Mouse (Mus musculus): ENCODE results near the gene Suco. TPM values are rescaled to one million over a fixed set of nuclear protein-coding genes. Genes with fewer than 3 reads are reported as not detected.

Suco gene
- polyA plus RNA-seq, 1 experiment, result 6.0 TPM

DNA sequence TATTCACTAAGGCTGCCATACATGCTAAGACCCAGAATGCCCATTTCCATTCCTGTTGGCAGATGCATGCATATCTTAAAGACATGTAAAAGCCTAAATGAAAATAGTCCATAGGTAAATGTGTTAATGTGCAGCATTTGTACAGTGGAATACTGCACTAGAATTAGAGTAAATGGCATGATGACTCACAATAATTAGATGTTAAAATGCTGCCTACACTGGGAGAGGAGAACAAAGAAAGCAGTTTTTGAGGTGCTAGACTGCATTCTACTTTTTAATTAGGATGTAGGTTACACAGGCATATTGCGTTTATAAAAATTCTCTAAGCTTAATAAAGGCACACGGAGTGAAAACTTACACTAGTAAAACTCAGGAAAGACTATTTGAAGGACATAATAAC is 49.8 kb downstream of the Suco start:
- TF ChIP-seq CTCF (IDR thresholded peaks at IDR 0.05; ENCODE audit: borderline replicate concordance, control insufficient read depth, extremely low read depth, insufficient read depth, low read length, poor library complexity) (no peak), POLR2A (IDR thresholded peaks at IDR 0.05; ENCODE audit: control insufficient read depth, extremely low read depth, insufficient read depth, low read length, poor library complexity) (no peak)
- Histone ChIP-seq H3K27ac (ENCODE audit: control insufficient read depth, insufficient read depth, low read length) (no peak overlapping the region), H3K36me3 (ENCODE audit: control insufficient read depth, insufficient read depth, low read length) (peaks cover 28% of the 10 kb centered on the region), H3K27me3 (ENCODE audit: control insufficient read depth, insufficient read depth, low read length) (no peaks in the 10 kb centered on the region), H3K4me3 (ENCODE audit: control insufficient read depth, insufficient read depth, low read length) (no peak overlapping the region), H3K4me1 (replicated peaks; ENCODE audit: control insufficient read depth, insufficient read depth, low read length) (no peaks in the 10 kb centered on the region)
- no peak for DNase-seq
- WGBS, result 98% methylated on average over 2 of the region's 2 CpGs

DNA sequence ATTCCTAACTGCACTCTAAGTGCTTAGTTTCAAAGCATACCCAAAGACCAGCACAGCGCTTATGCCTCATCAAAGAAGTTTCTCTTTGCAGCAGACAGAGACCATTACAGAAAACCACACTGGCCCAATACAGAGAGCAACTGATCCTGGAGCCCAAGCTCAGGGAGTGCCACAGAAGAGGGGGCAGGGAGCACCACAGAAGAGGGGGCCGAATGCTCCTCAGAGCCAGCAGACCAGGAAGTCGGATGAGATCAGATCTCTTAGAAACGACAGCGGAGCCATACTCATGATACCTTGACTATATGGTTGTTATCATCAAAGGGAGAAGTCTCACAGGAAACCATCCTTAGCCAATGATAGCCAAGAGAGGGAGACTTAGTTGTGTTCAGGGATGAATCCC is 67.1 kb downstream of the Suco start:
- WGBS, result 14% methylated on average over 5 of the region's 5 CpGs
- peak; percentile 15 for DNase-seq
- H3K27ac ChIP-seq (ENCODE audit: control insufficient read depth, insufficient read depth, low read length), result peak overlapping the region; percentile 80
- TF ChIP-seq CTCF (IDR thresholded peaks at IDR 0.05; ENCODE audit: borderline replicate concordance, control insufficient read depth, extremely low read depth, insufficient read depth, low read length, poor library complexity) (no peak), POLR2A (IDR thresholded peaks at IDR 0.05; ENCODE audit: control insufficient read depth, extremely low read depth, insufficient read depth, low read length, poor library complexity) (no peak)
- peaks cover 8% of the 10 kb centered on the region for H3K4me1 ChIP-seq (replicated peaks; ENCODE audit: control insufficient read depth, insufficient read depth, low read length)
- H3K36me3 ChIP-seq (ENCODE audit: control insufficient read depth, insufficient read depth, low read length), result no peaks in the 10 kb centered on the region
- no peaks in the 10 kb centered on the region for H3K27me3 ChIP-seq (ENCODE audit: control insufficient read depth, insufficient read depth, low read length)
- peak overlapping the region; percentile 39; the same call in 1 of the 2 replicates for H3K4me3 ChIP-seq (ENCODE audit: control insufficient read depth, insufficient read depth, low read length)

DNA sequence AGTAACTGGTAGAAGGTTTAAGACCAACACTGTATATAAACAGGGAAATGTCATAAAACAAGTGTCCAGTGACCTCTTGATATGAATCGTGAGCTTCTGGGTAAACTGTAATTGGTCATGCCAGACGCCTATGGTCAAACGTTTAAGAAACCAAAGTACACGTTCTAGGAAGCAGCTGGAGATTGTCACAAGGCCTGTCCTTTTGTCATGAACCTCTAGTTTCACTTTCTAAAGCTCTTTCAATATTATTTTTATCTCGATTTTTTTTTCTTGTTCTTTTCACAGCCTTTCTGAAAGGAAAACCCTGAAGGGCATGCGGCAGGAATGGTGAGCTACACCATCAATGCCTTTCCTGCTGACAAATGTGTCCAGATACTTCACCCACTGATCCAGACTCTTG is 67.5 kb downstream of the Suco start:
- DNase-seq, result no peak
- no peak overlapping the region for H3K4me3 ChIP-seq (ENCODE audit: control insufficient read depth, insufficient read depth, low read length)
- 10% methylated on average over 6 of the region's 6 CpGs for WGBS
- TF ChIP-seq CTCF (IDR thresholded peaks at IDR 0.05; ENCODE audit: borderline replicate concordance, control insufficient read depth, extremely low read depth, insufficient read depth, low read length, poor library complexity), result no peak
- no peak for TF ChIP-seq POLR2A (IDR thresholded peaks at IDR 0.05; ENCODE audit: control insufficient read depth, extremely low read depth, insufficient read depth, low read length, poor library complexity)
- H3K36me3 ChIP-seq (ENCODE audit: control insufficient read depth, insufficient read depth, low read length), result no peaks in the 10 kb centered on the region
- H3K4me1 ChIP-seq (replicated peaks; ENCODE audit: control insufficient read depth, insufficient read depth, low read length), result peaks cover 12% of the 10 kb centered on the region
- no peak overlapping the region; the same call in 1 of the 2 replicates for H3K27ac ChIP-seq (ENCODE audit: control insufficient read depth, insufficient read depth, low read length)
- H3K27me3 ChIP-seq (ENCODE audit: control insufficient read depth, insufficient read depth, low read length), result no peaks in the 10 kb centered on the region

DNA sequence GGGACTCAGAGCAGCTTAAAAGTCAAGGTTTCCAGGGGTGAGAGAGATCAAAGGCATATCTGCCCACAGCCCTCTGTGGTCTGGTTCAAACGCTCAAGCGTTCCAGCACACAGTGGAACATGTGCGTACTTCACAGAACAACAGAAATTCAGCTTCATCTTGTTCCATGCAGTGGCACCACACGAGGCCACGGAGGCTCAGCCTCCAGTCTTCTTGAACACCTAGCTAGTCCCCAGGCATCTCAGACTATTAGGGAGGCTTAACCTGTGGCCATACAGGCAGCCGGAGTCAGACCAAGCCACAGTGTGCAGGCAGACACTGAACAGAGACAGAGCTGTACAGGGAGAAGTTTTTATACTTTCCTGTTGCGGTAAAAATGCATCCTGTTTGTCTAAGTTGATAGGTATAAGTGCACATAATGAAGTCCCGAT is 71.9 kb downstream of the Suco start:
- 3% methylated on average over 8 of the region's 8 CpGs for whole genome bisulfite sequencing
- H3K27me3 ChIP-seq (ENCODE audit: control insufficient read depth, insufficient read depth, low read length), result no peaks in the 10 kb centered on the region
- peak overlapping the region; percentile 12; the same call in 1 of the 2 replicates for H3K27ac ChIP-seq (ENCODE audit: control insufficient read depth, insufficient read depth, low read length)
- no peaks in the 10 kb centered on the region for H3K36me3 ChIP-seq (ENCODE audit: control insufficient read depth, insufficient read depth, low read length)
- peaks cover 18% of the 10 kb centered on the region for H3K4me1 ChIP-seq (replicated peaks; ENCODE audit: control insufficient read depth, insufficient read depth, low read length)
- DNase-seq, result peak; percentile 32
- TF ChIP-seq POLR2A (IDR thresholded peaks at IDR 0.05; ENCODE audit: control insufficient read depth, extremely low read depth, insufficient read depth, low read length, poor library complexity) (no peak), CTCF (IDR thresholded peaks at IDR 0.05; ENCODE audit: borderline replicate concordance, control insufficient read depth, extremely low read depth, insufficient read depth, low read length, poor library complexity) (no peak)
- no peak overlapping the region for H3K4me3 ChIP-seq (ENCODE audit: control insufficient read depth, insufficient read depth, low read length)

DNA sequence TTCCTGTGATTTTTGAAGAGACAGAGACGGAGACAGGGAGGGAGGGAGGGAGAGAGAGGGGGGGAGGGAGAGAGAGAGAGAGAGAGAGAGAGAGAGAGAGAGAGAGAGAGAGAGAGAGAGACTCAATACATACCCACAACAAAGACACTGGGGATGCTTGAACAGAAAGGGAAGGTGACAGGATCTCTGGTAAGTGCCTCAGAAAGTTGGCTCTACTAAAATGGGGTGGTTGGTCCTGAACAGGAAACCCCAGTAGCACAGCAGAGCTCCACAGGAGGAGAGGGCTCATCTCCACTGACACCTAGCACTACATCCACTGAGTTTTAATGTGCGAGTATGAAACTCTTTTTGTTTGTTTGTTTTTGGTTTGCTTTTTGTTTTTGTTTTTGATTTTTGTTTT is 75.2 kb downstream of the Suco start:
- no peak for DNase-seq
- H3K4me3 ChIP-seq (ENCODE audit: control insufficient read depth, insufficient read depth, low read length), result no peak overlapping the region
- H3K36me3 ChIP-seq (ENCODE audit: control insufficient read depth, insufficient read depth, low read length), result no peaks in the 10 kb centered on the region
- WGBS, result 21% methylated on average over 2 of the region's 2 CpGs
- no peak for TF ChIP-seq POLR2A (IDR thresholded peaks at IDR 0.05; ENCODE audit: control insufficient read depth, extremely low read depth, insufficient read depth, low read length, poor library complexity)
- TF ChIP-seq CTCF (IDR thresholded peaks at IDR 0.05; ENCODE audit: borderline replicate concordance, control insufficient read depth, extremely low read depth, insufficient read depth, low read length, poor library complexity), result no peak
- H3K27me3 ChIP-seq (ENCODE audit: control insufficient read depth, insufficient read depth, low read length), result no peaks in the 10 kb centered on the region
- no peak overlapping the region for H3K27ac ChIP-seq (ENCODE audit: control insufficient read depth, insufficient read depth, low read length)
- H3K4me1 ChIP-seq (replicated peaks; ENCODE audit: control insufficient read depth, insufficient read depth, low read length), result peaks cover 22% of the 10 kb centered on the region

DNA sequence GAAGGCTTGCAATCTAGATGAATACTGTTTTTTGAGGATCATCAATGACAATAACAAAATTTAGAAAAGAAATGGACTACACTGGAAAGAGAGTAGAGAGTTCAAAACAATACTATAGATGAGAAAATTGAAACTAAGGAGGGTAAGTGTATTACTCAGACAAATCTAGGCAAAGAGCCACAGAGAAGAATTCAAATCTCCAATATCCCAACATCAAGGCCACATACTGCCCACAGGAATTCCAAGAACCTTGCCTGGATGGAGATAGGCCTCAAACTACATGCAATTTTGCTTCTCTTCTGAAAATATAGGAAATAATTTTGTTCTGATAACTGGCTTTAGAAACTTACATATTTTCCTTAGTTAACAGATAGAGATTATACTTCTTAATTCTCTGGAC is 76.2 kb downstream of the Suco start:
- H3K4me1 ChIP-seq (replicated peaks; ENCODE audit: control insufficient read depth, insufficient read depth, low read length), result peaks cover 22% of the 10 kb centered on the region
- no peak overlapping the region for H3K27ac ChIP-seq (ENCODE audit: control insufficient read depth, insufficient read depth, low read length)
- no peak for TF ChIP-seq CTCF (IDR thresholded peaks at IDR 0.05; ENCODE audit: borderline replicate concordance, control insufficient read depth, extremely low read depth, insufficient read depth, low read length, poor library complexity)
- TF ChIP-seq POLR2A (IDR thresholded peaks at IDR 0.05; ENCODE audit: control insufficient read depth, extremely low read depth, insufficient read depth, low read length, poor library complexity), result no peak
- DNase-seq, result no peak
- no peaks in the 10 kb centered on the region for H3K36me3 ChIP-seq (ENCODE audit: control insufficient read depth, insufficient read depth, low read length)
- no peak overlapping the region for H3K4me3 ChIP-seq (ENCODE audit: control insufficient read depth, insufficient read depth, low read length)
- H3K27me3 ChIP-seq (ENCODE audit: control insufficient read depth, insufficient read depth, low read length), result no peaks in the 10 kb centered on the region

DNA sequence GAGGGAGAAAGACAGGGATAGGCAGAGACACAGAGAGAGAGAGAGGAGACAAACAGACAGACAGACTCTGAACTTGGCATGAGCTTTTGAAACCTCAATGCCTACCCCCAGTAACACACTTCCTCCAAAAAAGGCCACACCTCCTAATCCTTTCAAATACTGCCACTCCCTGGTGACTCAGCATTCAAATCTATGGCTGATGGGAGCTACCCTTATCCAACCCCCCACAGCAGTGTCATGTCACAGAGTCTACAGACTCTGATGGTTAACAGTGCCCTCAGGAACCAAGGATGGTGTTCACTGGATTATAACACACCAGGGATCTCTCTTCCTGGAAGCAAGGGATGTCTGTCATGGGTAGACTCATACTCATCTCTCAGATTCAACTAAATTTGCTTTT is 76.7 kb downstream of the Suco start:
- no peak for TF ChIP-seq CTCF (IDR thresholded peaks at IDR 0.05; ENCODE audit: borderline replicate concordance, control insufficient read depth, extremely low read depth, insufficient read depth, low read length, poor library complexity)
- no peak for TF ChIP-seq POLR2A (IDR thresholded peaks at IDR 0.05; ENCODE audit: control insufficient read depth, extremely low read depth, insufficient read depth, low read length, poor library complexity)
- no peak for DNase-seq
- H3K27ac ChIP-seq (ENCODE audit: control insufficient read depth, insufficient read depth, low read length), result no peak overlapping the region
- H3K36me3 ChIP-seq (ENCODE audit: control insufficient read depth, insufficient read depth, low read length), result no peaks in the 10 kb centered on the region
- no peaks in the 10 kb centered on the region for H3K27me3 ChIP-seq (ENCODE audit: control insufficient read depth, insufficient read depth, low read length)
- no peak overlapping the region for H3K4me3 ChIP-seq (ENCODE audit: control insufficient read depth, insufficient read depth, low read length)
- H3K4me1 ChIP-seq (replicated peaks; ENCODE audit: control insufficient read depth, insufficient read depth, low read length), result peaks cover 26% of the 10 kb centered on the region
